Mouse (Mus musculus) heart, embryonic 11.5 days (tissue): ENCODE measurements around the gene Hist2h2aa2. TPM values are rescaled to one million over a fixed set of nuclear protein-coding genes. Genes with fewer than 3 reads are reported as not detected.
A peak's percentile ranks its signal among the peaks of the same experiment; 100 is the strongest.
"Not testable (repeated sequence)": the region's sequence is repeated elsewhere in the genome, so short reads cannot be mapped to it uniquely, and the experiment has no call there.

Experiments
- ATAC-seq: fragments of 200-750 bp; cut with Nextera tagmentation; replicated peaks from 2 replicates; pipeline ENCODE4 v1.8.0; 2017; ENCODE audit warnings: moderate library complexity; ENCODE audit not compliant: insufficient number of reproducible peaks, low FRiP score, low TSS enrichment
- H3K27ac ChIP-seq: fragments of 300-500 bp; sonication (generic); 2 replicates; pipeline ENCODE4 v1.5.1; 2014; ENCODE audit warnings: mild to moderate bottlenecking, low read depth, low read length
- H3K27me3 ChIP-seq: fragments of 300-500 bp; sonication (generic); 2 replicates; pipeline ENCODE4 v1.6.1; 2014; ENCODE audit warnings: mild to moderate bottlenecking, low read length, mixed read lengths; ENCODE audit not compliant: control insufficient read depth, insufficient read depth
- H3K36me3 ChIP-seq: fragments of 300-500 bp; sonication (generic); 2 replicates; pipeline ENCODE4 v1.6.1; 2014; ENCODE audit warnings: mild to moderate bottlenecking, low read length, moderate library complexity, mixed read lengths; ENCODE audit not compliant: control insufficient read depth, insufficient read depth
- H3K4me1 ChIP-seq: fragments of 300-500 bp; sonication (generic); 2 replicates; pipeline ENCODE4 v1.6.1; 2014; ENCODE audit warnings: low read length; ENCODE audit not compliant: control insufficient read depth, insufficient read depth
- H3K4me2 ChIP-seq: fragments of 300-500 bp; sonication (generic); 2 replicates; pipeline ENCODE4 v1.6.1; 2014; ENCODE audit warnings: mild to moderate bottlenecking, moderate library complexity
- H3K4me3 ChIP-seq: fragments of 300-500 bp; sonication (generic); 2 replicates; pipeline ENCODE4 v1.5.1; 2014; ENCODE audit warnings: low read depth, low read length
- H3K9ac ChIP-seq: fragments of 300-500 bp; sonication (generic); 2 replicates; pipeline ENCODE4 v1.6.1; 2014; ENCODE audit warnings: mild to moderate bottlenecking, low read depth, low read length, moderate library complexity
- H3K9me3 ChIP-seq: fragments of 300-500 bp; sonication (generic); replicated peaks from 2 replicates; pipeline ENCODE4 v1.6.1; 2016; ENCODE audit warnings: low read length; ENCODE audit not compliant: control insufficient read depth
- WGBS: fragments of 180-500 bp; shearing (Covaris S2); extraction: QIAGEN DNeasy Blood & Tissue Kit; methylation state at CpG from one replicate; pipeline ENCODE4 v1.1.7; 2014; ENCODE audit not compliant: insufficient replicate concordance; 5-methylcytosine and 5-hydroxymethylcytosine counted together
- polyA plus RNA-seq: library from polyadenylated mRNA; unstranded; fragments of >200 nt; fragmentation: Nextera tagmentation; extraction: Ambion mirVana; gene quantifications from 2 replicates; pipeline ENCODE4 v1.2.1, GENCODE M21; 2014

The Hist2h2aa2 gene
- polyA plus RNA-seq: 17.2 and 27.4 TPM in 2 replicates

DNA sequence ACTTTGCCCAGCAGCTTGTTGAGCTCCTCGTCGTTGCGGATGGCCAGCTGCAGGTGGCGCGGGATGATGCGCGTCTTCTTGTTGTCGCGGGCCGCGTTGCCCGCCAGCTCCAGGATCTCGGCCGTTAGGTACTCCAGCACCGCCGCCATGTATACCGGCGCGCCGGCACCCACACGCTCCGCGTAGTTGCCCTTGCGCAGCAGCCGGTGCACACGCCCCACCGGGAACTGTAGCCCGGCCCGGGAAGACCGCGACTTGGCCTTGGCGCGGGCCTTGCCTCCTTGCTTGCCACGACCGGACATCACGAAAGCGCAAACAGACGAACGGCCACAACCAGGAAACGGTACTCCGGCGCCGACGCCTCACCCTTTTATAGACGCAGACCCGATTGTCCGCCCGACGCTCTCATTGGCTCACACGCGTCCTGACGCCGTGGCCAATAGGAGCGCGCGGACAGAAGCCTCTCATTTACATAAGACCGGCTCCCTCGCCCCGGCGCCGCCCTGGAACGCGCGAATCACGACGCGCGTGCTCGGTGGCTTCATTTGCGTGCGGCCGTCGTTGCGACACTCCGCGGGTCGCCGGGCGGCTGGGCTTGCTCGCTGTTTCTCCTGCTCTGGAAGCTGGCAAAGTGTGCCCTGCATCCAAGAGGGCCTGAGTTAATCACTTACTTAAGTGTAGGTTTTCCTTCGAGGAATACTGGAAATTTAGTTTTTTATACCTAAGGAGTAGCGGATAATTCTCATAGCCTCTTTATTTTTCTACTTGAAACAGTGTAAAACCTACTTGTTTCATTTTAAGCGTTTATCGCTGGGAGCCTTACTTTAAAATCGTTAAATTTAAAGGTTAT is at the start of gene Hist2h2aa2:
Gene Hist2h2aa2, minus strand, starts transcription at position 328 of the 850 bp plus-strand sequence.
- 4% methylated on average over 29 of the region's 85 CpGs for WGBS

DNA sequence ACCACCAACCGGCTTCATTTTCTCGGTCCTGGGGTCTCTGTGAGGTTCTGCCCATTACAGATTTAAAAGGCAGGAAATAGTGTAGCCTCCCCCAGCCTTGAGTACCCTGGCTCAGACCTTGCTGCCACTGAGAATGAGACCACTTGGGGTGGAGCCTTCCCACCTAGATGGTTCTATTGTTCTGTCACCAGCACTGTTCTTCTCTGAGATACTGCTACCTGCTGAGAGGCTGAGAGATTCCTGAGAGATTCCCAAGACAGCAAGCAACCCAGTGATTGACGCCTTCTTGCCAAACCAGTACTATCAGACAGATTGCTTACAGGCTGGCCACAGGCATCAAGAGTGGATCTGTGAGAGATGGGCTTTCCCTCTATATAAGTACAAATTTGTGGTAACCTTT is 49.1 kb upstream of the Hist2h2aa2 start:
- no peaks in the 10 kb centered on the region for H3K4me1 ChIP-seq
- no peak overlapping the region for H3K9ac ChIP-seq
- H3K9me3 ChIP-seq: no peaks in the 10 kb centered on the region
- H3K36me3 ChIP-seq: no peaks in the 10 kb centered on the region
- no peak for ATAC-seq
- H3K27ac ChIP-seq: no peak overlapping the region
- H3K4me2 ChIP-seq: no peak overlapping the region
- WGBS: 60% methylated on average over 3 of the region's 3 CpGs
- peaks cover 8% of the 10 kb centered on the region; the same call in 1 of the 2 replicates for H3K27me3 ChIP-seq
- H3K4me3 ChIP-seq: no peak overlapping the region

More for the DNA sequence above, at the start of gene Hist2h2aa2:
- H3K4me3 ChIP-seq: peak within 1 kb of the TSS; percentile 32
- peak; percentile 81 for ATAC-seq
- peak within 1 kb of the TSS; percentile 59; the same call in 1 of the 2 replicates for H3K9ac ChIP-seq
- not testable (repeated sequence) for H3K9me3 ChIP-seq, H3K27me3 ChIP-seq, H3K36me3 ChIP-seq
- H3K4me2 ChIP-seq: peak within 1 kb of the TSS; percentile 54
- peaks cover 21% of the 10 kb centered on the region for H3K4me1 ChIP-seq
- peak within 1 kb of the TSS; percentile 87 for H3K27ac ChIP-seq

DNA sequence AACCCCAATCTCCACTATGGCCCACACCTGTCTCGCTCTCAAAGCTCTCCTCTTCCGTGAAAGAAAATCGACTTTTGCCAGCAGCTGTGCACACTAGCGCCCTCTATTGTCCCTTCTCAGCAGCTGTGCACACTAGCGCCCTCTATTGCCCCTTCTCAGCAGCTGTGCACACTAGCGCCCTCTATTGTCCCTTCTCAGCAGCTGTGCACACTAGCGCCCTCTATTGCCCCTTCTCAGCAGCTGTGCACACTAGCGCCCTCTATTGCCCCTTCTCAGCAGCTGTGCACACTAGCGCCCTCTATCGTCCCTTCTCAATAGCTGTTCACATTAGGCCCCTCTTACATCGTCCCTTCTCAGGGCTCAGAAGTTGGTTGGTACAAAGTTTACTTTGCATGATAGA is 47.3 kb upstream of the Hist2h2aa2 start:
- not testable (repeated sequence) for H3K4me1 ChIP-seq, H3K9me3 ChIP-seq, H3K9ac ChIP-seq, H3K36me3 ChIP-seq, H3K4me3 ChIP-seq, ATAC-seq, H3K27ac ChIP-seq, H3K4me2 ChIP-seq
- peaks cover 18% of the 10 kb centered on the region for H3K27me3 ChIP-seq
- WGBS: 89% methylated on average over 11 of the region's 11 CpGs

DNA sequence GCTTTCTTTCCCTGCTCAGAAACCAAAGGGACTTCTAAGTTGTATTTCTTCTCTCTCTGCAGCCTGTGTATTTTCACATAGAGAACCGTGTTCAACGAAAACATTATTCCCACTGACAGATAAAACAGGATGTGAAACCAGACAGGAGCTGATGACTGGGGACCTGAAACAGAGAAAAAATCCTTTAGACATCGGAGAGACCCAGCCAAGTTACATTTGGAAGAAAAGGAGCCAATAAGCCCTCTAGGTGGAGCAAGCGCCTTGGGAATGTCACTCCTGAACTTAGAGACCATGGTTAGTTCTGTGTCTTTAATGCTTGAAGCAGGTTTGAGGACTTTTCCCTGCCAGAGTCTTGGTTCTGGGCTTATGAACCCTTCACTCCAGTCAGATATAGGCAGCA is 44.4 kb upstream of the Hist2h2aa2 start:
- Histone ChIP-seq H3K27ac (no peak overlapping the region), H3K4me2 (peak overlapping the region; percentile 41), H3K9me3 (no peaks in the 10 kb centered on the region), H3K27me3 (peaks cover 20% of the 10 kb centered on the region), H3K4me1 (no peaks in the 10 kb centered on the region), H3K4me3 (no peak overlapping the region), H3K36me3 (no peaks in the 10 kb centered on the region), H3K9ac (no peak overlapping the region)
- no peak for ATAC-seq
- WGBS: 14% methylated on average over 4 of the region's 4 CpGs

DNA sequence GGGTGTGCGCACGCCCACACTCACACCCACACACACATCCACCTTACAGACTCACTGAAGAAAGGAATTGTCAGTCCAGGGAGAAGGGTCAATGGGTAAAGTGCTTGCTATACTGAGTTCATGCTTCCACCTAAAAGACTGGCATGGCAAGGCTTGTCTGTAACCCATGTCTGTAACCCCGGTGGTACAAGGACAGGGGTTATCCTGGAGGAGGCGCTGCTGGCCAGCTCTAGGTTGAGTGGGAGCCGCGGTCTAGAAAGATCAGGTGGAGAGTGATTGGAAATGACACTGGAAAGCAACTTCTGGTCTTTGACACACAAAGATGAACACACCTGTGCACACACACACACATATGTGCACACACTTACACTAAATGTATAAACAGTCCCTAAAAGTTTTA is 40.6 kb upstream of the Hist2h2aa2 start:
- no peak overlapping the region for H3K4me2 ChIP-seq
- no peak for ATAC-seq
- 47% methylated on average over 6 of the region's 6 CpGs for WGBS
- no peaks in the 10 kb centered on the region for H3K9me3 ChIP-seq
- no peak overlapping the region for H3K27ac ChIP-seq
- H3K4me3 ChIP-seq: no peak overlapping the region
- H3K4me1 ChIP-seq: peaks cover 4% of the 10 kb centered on the region; the same call in 1 of the 2 replicates
- H3K9ac ChIP-seq: no peak overlapping the region
- H3K27me3 ChIP-seq: peaks cover 15% of the 10 kb centered on the region
- no peaks in the 10 kb centered on the region for H3K36me3 ChIP-seq

DNA sequence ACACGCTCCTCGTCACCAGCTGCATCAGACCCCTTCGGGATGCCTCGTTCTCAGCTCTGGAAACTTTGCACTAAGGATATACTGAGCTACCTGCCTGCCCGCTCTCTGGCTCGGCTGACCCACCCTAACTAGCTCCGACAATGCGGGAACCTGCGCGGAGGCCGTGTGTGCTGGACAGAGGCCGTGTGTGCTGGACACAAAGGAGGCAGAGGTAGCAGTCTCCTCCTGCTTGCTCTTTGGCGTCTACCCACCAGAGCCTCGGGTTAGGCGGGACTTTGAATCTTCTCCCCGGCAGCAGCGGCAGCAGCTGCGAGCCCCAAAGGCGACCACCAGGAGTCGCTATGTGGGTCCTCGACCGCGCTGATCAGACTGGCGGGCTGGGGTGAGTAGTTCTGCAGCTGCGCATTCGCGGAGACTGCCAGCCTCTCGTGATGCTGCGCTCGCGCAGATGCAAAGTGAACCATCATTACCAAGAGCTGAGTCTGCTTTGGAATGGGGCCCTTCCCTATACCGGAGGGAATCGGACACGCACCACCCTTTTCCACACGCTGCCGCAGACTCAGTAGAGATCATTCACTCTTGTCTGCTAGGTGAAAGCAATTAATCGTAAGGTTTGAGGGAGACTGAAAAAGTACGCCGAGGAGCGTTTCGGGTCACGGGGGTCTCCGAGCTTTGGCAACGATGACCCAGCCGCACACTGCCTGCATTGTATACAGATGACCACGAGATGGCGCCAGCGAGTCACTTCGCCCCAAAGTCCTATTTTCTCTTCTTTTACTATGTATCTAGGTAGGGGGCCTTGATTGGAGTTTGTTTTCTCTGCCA is 37.9 kb upstream of the Hist2h2aa2 start:
- under 1% methylated on average over 49 of the region's 49 CpGs for WGBS
- Histone ChIP-seq H3K4me2 (peak overlapping the region; percentile 93), H3K9me3 (no peaks in the 10 kb centered on the region), H3K4me1 (peaks cover 4% of the 10 kb centered on the region; the same call in 1 of the 2 replicates), H3K4me3 (peak overlapping the region; percentile 56), H3K27ac (peak overlapping the region; percentile 80), H3K36me3 (no peaks in the 10 kb centered on the region), H3K27me3 (peaks cover 4% of the 10 kb centered on the region; the same call in 1 of the 2 replicates), H3K9ac (peak overlapping the region; percentile 79)
- ATAC-seq: peak; percentile 82

DNA sequence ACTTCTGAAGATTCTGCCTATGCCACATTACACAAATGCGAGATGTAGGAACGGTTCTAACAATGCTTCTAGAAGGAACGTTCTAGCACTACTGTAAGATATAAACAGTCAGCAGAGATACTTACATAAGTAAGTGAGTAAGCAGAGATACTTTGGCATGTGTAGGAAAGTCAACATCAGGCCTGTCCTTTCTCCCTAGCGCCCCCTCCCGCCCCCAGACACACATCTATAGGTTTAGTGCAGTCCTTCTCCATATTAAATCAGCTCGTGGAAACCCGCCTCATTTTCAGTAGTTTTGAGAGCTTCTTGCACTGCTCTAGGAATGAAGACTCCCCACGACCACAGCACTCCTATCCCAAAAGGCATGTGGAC is 37.3 kb upstream of the Hist2h2aa2 start:
- peak overlapping the region; percentile 56 for H3K4me3 ChIP-seq
- peak overlapping the region; percentile 79 for H3K9ac ChIP-seq
- peak overlapping the region; percentile 93 for H3K4me2 ChIP-seq
- H3K4me1 ChIP-seq: peaks cover 4% of the 10 kb centered on the region; the same call in 1 of the 2 replicates
- 12% methylated on average over 8 of the region's 8 CpGs for whole genome bisulfite sequencing
- H3K27me3 ChIP-seq: 0 out of 2 replicates have a peak, but pooled peaks cover 2% of the 10 kb centered on the region
- H3K27ac ChIP-seq: peak overlapping the region; percentile 80
- no peaks in the 10 kb centered on the region for H3K9me3 ChIP-seq
- peak; percentile 29; the same call in 1 of the 2 replicates for ATAC-seq
- no peaks in the 10 kb centered on the region for H3K36me3 ChIP-seq

DNA sequence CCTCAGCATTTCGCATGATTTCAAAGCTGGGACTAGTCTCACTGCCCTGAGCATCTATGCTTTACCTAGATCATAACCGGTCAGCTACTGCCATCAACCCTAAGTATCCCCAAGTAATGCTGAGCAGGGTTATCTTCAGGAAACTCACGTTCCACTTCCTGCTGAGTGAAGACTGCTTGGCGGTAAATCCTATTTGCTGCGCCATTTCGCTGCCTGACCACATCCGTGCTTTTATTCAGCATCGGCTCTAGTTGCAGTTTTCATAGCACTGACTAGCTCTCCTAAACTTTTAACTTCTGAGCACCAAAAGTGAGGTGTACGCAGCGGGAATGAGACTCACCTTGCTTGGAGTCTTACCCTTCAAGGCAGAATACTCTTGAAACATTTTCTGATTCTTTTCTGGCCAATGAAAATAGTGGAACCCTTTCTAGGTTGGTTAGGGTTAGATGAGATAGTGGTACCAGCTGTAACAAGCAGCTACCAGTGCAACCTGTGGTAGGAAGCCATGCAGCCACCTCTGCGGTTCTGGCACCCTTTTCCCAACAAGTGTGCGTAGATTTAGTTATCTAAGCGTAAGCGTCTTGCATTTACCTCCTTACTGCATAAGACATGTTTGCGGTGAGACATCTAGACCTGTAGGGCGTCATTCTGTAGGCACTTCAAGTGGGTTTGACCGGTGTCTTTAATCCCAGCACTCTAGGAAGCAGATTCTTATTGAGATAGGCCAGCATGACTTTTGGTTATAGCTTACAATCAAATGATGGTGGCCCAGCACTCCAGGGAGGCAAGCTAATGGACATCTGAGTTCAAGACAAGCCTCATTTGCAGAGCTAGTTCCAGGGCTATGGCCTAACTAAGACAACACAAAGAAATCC is 33.8 kb upstream of the Hist2h2aa2 start:
- Histone ChIP-seq H3K9ac (no peak overlapping the region), H3K4me1 (peaks cover 4% of the 10 kb centered on the region; the same call in 1 of the 2 replicates), H3K4me2 (no peak overlapping the region), H3K4me3 (no peak overlapping the region), H3K9me3 (no peaks in the 10 kb centered on the region), H3K27ac (no peak overlapping the region), H3K27me3 (no peaks in the 10 kb centered on the region), H3K36me3 (no peaks in the 10 kb centered on the region)
- ATAC-seq: no peak
- WGBS: 80% methylated on average over 17 of the region's 17 CpGs
